Mouse (Mus musculus) layer of hippocampus, adult 2 months (tissue): ENCODE results near the gene Fryl. TPM values are rescaled to one million over a fixed set of nuclear protein-coding genes. Genes with fewer than 3 reads are reported as not detected.
"Not testable (repeated sequence)": the region's sequence is repeated elsewhere in the genome, so short reads cannot be mapped to it uniquely, and the experiment has no call there.

Experiments
- DNase-seq, 2 experiments: peaks; one replicate each; pipeline ENCODE4 v3.0.0; 2022; ENCODE audit warnings: low spot score in 2 of 2
- H3K27ac ChIP-seq: fragments of 200-600 bp; 2 replicates; pipeline ENCODE4 v1.8.1; 2022
- H3K4me3 ChIP-seq: fragments of 200-600 bp; 2 replicates; pipeline ENCODE4 v1.8.1; 2022; ENCODE audit warnings: mild to moderate bottlenecking
- CTCF ChIP-seq: fragments of 200-600 bp; conservative IDR thresholded peaks from 2 replicates; pipeline ENCODE4 v1.8.1; 2022; ENCODE audit warnings: antibody characterized with exemption, mild to moderate bottlenecking, moderate library complexity
- total RNA-seq, 2 experiments: library from RNA; stranded (reverse); gene quantifications; 2 replicates each; pipeline ENCODE4 v1.2.3; 2021

The Fryl gene
- total RNA-seq, 2 experiments from 2014 or later: 66.0 to 81.4 TPM

DNA sequence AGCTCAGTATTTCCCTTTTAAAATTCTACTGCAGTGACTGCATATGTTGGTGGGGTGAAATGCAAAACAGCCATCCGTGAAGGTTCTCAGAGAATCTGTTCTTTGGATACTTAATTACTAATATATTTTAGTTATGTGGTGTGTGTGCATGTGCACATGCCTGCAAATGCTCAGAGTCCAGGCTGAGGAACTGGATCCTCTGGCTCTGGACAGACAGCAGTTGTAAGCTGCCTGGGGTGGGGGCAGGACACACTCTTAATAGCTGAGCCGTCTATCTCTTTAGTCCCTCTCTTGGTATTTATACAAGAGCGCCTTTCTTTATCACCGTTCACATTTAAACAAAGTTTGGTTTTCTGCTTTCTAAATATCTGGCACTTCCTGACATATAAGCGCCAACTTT lies 199.5 kb downstream of the Fryl start:
- Histone ChIP-seq H3K4me3 (no peak overlapping the region), H3K27ac (no peak overlapping the region)
- no peak for TF ChIP-seq CTCF
- no peak for DNase-seq

DNA sequence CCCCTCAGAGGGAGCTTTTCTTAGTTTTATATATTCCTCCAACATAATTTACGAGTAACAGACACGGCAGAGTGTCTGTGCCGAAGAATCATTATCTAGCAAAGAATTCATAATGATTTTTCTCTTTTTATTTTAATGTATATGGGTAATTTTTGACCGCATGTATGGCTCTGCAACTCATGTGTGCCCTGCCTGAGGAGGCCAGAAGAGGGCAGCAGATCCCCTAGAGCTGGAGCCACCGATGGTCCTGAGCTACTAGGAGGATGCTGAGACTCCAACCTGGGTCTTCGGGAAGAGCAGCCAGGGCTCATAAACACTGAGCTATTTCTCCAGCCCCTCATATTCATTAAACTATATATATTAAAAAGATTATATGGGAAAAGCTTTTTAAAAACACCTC lies 200.0 kb downstream of the Fryl start:
- no peak overlapping the region for H3K4me3 ChIP-seq
- no peak overlapping the region for H3K27ac ChIP-seq
- peak; percentile 75 for TF ChIP-seq CTCF
- DNase-seq: no peak

DNA sequence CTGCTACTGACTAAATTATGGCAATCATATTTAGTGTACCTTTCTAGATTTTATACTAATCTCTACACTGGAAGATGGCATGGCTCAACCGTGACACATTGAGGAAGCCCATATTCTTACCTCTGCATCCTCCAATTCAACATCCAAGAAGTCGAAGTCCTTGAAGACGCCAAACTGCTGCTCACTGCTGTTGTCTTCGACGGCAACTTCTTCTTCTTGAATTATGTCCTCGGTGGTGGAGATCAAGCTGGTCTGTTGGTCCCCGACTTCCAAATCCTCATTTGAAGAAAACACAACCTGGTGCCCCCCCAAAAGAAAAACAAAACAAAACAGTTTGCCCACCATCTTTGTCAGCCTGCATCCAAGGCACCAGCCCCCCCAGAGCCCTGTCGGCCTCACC lies 202.5 kb downstream of the Fryl start:
- no peak for DNase-seq
- no peak overlapping the region for H3K4me3 ChIP-seq
- TF ChIP-seq CTCF: no peak
- H3K27ac ChIP-seq: no peak overlapping the region

DNA sequence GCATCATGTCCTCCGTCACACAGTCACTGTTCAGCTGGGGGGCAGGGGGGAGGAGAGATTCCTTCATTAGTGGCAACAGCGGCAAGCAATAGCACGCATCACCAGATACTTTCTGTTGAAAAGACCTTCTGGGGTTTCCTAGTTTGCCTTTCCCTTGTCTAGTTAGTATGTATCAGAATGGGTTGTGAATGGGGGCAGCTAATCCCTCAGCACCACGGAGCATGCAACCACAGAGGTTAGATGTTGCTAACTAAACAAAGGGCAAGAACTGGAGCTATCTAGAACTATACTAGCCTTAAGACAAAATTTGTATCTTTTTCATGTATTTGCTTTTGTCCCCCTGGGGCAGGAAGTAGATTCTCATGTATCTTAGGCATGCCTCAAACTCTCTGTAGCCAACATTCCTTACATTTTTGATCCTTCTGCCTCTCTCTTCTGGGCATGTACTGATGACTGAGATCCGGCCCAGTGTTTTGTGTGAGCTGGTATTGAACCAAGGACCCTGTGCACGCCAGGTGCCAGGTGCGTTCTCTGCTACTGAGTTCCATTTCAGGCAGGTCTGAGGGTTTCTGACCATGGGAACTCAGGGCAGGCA lies 208.7 kb downstream of the Fryl start:
- TF ChIP-seq CTCF: no peak
- Histone ChIP-seq H3K27ac (no peak overlapping the region), H3K4me3 (no peak overlapping the region)
- DNase-seq: no peak

DNA sequence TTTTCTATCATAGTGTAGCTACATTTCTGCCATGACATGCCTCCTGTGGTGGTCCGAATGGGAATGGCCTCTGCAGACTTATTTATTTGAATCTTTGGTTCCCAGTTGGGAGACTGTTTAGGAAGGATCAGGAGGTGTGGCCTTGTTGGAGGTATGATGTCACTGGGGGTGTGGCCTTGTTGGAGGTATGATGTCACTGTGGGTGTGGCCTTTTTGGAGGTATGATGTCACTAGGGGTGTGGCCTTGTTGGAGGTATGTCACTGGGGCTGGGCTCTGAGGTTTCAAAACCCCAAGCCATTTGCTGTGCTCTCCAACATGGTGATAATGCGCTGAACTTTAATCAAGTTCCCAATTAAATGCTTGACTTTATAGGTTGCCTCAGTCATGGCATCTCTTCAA lies 212.4 kb downstream of the Fryl start:
- no peak for TF ChIP-seq CTCF
- no peak for DNase-seq
- H3K4me3 ChIP-seq: no peak overlapping the region
- no peak overlapping the region for H3K27ac ChIP-seq

DNA sequence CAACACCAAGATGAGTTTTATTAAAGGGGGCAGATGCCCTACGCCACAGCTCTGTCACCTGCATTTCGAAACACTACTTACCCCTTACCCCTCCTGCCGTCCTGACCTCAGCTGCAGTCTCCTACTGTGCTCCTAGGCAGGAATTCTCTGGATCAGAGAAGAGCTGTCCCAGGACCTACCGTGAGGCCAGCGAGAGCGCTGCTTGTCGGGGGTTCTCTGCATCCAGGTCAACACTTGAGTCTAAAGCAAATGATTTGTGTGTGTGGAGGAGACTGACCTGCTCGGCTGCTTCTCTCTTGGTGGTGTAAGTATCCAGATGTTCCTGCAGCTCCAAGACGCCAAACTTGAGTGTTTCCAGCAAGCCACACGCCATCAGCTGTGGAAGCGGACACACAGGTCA lies 223.9 kb downstream of the Fryl start:
- DNase-seq: no peak
- H3K27ac ChIP-seq: no peak overlapping the region
- H3K4me3 ChIP-seq: no peak overlapping the region
- no peak for TF ChIP-seq CTCF

DNA sequence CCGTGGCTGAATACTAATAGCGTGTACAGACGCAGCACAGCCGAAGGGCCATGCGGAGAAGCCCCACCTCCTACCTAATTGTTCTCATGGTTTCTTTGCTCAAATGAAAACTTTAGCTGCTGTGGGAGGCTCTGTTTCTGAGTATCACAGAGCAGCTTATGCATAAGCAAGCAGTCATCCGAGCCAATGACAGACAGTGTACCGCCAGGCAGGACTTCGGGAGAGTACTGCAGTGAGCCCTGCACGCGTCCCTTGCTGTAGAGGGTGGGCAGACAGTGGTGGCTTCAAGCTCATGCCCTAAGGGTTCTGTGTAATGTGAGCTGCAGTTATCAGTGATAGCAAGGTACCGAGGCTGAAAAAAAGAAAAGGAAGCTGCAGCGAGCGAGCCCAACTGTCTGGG lies 227.8 kb downstream of the Fryl start:
- Histone ChIP-seq H3K27ac (no peak overlapping the region), H3K4me3 (no peak overlapping the region)
- no peak for TF ChIP-seq CTCF
- no peak for DNase-seq

DNA sequence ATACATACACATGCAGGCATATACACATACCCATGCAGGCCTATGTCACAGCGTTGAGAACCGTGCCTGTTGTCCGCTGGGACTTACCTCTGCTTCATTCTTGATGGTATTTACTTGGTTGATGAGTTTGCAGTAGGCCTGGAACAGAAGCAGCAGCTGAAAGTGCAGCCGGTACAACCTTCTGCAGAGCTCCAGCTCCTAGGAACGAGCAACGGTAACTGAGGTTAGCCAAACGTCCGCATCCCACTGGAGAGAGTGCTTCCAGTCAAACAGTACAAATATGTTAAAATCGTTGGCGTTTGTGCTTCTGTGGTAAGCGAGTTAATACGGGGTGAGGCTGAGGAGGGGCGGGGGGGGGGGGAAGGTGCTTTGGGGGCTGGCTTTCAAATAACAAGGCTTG lies 232.6 kb downstream of the Fryl start:
- H3K27ac ChIP-seq: no peak overlapping the region
- no peak for DNase-seq
- no peak for TF ChIP-seq CTCF
- no peak overlapping the region for H3K4me3 ChIP-seq

DNA sequence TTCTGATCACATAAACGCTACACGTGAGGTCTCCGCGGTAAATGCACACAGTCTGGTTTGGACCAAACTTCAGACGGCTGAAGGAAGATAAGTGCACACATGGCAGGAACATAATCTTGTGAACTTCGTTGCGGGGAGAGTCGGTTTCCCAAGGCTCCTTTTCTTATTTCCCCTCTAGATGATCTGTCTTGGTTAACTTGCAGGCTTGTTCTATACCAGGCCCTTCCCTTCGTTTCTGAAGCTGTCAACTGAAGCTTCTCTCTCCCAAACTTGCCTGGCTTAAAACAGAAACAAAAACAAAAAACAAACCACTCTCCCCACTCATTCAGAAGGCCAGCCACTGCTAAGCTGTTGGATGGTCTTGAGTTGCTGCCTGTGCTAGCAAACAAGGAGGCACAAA lies 241.7 kb downstream of the Fryl start:
- no peak for DNase-seq
- TF ChIP-seq CTCF: no peak
- H3K4me3 ChIP-seq: no peak overlapping the region
- H3K27ac ChIP-seq: no peak overlapping the region

DNA sequence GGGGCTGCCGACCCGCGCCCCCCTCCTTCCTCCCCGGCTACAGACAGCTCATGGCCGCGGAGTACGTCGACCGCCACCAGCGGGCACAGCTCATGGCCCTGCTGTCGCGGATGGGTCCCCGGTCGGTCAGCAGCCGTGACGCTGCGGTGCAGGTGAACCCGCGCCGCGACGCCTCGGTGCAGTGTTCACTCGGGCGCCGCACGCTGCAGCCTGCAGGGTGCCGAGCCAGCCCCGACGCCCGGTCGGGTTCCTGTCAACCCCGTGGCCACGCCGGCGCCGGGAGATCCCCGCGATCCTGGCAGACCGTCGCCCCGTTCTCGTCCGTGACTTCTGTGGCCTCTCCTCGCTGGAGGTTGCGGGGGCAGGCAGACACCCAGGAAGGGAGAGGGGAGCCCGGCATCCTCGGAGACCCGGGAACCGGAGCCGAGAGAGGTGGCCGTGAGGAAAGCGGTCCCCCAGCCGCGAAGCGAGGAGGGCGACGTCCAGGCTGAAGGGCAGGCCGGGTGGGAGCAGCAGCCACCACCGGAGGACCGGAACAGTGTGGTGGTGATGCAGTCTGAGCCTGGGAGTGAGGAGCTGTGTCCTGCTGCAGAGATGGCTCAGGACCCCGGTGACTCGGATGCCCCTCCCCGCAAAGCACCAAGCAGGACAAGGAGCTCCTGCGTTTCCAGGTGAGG lies 242.7 kb downstream of the Fryl start:
- not testable (repeated sequence) for H3K4me3 ChIP-seq, H3K27ac ChIP-seq, DNase-seq

DNA sequence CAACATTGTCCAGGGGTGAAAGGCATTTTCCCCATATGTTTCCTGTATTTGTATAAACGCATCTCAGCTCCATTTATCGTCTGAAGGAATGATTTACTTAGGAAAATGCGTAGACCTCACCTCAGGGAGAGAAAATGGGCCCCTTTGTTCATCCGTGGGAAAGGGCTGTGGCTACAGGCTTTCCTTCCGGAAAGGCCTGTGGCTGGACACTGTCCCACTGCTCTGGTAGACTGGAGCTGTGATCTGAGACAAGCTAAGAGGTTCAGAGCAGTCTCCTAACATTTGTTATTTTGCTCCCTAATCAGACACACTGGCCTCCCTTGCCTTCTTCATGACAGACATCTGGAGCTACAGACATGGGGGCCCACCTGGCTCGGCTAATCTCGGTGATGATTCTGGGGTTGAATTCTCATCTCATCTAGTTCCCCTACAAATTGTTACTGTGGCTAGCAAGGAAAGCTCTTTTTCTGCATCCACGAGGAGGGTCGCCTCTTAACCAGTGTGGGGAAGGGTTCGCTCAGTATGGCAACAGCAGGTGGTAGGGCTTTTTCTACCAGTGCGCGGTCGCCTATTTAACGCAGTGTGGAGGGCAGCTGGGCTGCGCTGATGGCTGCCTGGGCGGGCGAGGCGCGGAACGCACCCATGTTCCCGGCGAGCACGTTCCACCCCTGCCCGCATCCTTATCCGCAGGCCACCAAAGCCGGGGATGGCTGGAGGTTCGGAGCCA lies 243.4 kb downstream of the Fryl start:
- not testable (repeated sequence) for H3K27ac ChIP-seq, DNase-seq, H3K4me3 ChIP-seq

DNA sequence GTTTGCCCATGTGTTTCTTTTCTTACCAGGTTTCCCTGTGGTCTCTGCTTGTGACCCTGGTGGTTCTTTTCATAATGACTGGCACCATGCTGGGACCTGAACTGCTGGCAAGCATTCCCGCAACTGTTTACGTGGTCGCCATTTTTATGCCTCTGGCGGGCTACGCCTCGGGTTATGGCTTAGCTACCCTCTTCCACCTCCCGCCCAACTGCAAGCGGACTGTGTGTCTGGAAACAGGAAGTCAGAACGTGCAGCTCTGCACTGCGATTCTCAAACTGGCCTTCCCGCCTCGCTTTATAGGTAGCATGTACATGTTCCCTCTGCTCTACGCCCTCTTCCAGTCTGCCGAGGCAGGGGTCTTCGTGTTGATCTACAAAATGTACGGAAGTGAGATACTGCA lies 244.6 kb downstream of the Fryl start:
- H3K4me3 ChIP-seq, DNase-seq, H3K27ac ChIP-seq: not testable (repeated sequence)

DNA sequence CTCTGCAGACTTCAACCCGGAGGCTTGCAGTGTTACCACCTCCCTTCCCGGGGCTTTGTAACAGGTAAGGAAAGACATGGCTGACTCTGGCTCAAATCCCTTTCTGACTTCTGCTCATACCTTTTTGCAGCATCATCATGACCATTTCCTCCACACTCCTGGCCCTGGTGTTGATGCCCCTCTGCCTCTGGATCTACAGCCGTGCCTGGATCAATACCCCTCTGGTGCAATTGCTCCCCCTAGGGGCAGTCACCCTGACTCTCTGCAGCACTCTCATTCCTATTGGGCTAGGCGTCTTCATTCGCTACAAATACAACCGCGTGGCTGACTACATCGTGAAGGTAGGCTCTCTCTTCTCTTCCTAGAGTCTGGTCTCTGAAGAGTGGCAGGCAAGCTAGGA lies 248.2 kb downstream of the Fryl start:
- peak; percentile 64 for TF ChIP-seq CTCF
- not testable (repeated sequence) for DNase-seq, H3K27ac ChIP-seq, H3K4me3 ChIP-seq

DNA sequence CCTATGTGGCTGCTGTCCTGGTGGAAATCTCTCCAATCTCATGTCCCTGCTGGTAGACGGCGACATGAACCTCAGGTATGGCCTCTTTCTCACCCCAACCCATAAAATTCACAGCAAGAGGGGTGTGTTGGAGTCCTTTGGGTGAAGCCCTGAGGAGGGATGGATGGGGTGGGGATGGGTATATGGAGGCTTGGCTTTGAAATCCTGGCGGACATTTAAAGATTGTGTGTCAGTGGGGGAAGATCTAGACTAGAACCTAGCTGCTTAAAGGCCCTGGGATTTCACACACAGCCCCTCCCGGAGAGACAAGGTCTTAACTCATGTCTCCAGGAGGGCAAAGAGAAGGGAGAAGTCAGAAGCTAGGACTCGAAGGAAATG lies 248.8 kb downstream of the Fryl start:
- Histone ChIP-seq H3K4me3 (no peak overlapping the region), H3K27ac (no peak overlapping the region)
- DNase-seq: no peak
- no peak for TF ChIP-seq CTCF
